Mouse (Mus musculus): ENCODE data around the gene 4930518I15Rik.

The 4930518I15Rik gene

GRCm38 (mm10) chr2:156806886-156807285, 50.9 kb downstream of the 4930518I15Rik start:
- in situ Hi-C loops (cut with MboI; ENCODE audit: unreplicated experiment in 2 of 2) = no loop called here
